Mouse (Mus musculus) hindbrain, embryonic 11.5 days (tissue): ENCODE measurements around the gene Cacng4. TPM values are rescaled to one million over a fixed set of nuclear protein-coding genes. Genes with fewer than 3 reads are reported as not detected.
A peak's percentile ranks its signal among the peaks of the same experiment; 100 is the strongest.

Experiments used
- ATAC-seq: fragments of 200-750 bp; cut with Nextera tagmentation; 2 replicates; pipeline ENCODE4 v1.8.0; 2017; ENCODE audit warnings: mild to moderate bottlenecking, moderate TSS enrichment, moderate library complexity; ENCODE audit not compliant: low FRiP score
- DNase-seq: peaks from one replicate; pipeline ENCODE4 v3.0.0-alpha.2; 2015; ENCODE audit warnings: low spot score
- H3K27ac ChIP-seq: fragments of 300-500 bp; sonication (generic); 2 replicates; pipeline ENCODE4 v1.5.1; 2014; ENCODE audit warnings: mild to moderate bottlenecking, low read depth, low read length
- H3K27me3 ChIP-seq: fragments of 300-500 bp; sonication (generic); 2 replicates; pipeline ENCODE4 v1.6.1; 2014; ENCODE audit warnings: mild to moderate bottlenecking, low read length, moderate library complexity, mixed read lengths; ENCODE audit not compliant: control insufficient read depth, insufficient read depth
- H3K36me3 ChIP-seq: fragments of 300-500 bp; sonication (generic); 2 replicates; pipeline ENCODE4 v1.6.1; 2014; ENCODE audit warnings: mild to moderate bottlenecking, low read length, moderate library complexity, mixed read lengths; ENCODE audit not compliant: control insufficient read depth, insufficient read depth
- H3K4me1 ChIP-seq: fragments of 300-500 bp; sonication (generic); replicated peaks from 2 replicates; pipeline ENCODE4 v1.6.1; 2014; ENCODE audit warnings: low read length, mixed read lengths; ENCODE audit not compliant: control insufficient read depth, insufficient read depth
- H3K4me2 ChIP-seq: fragments of 300-500 bp; sonication (generic); replicated peaks from 2 replicates; pipeline ENCODE4 v1.6.1; 2014; ENCODE audit warnings: mild to moderate bottlenecking, low read depth, low read length
- H3K4me3 ChIP-seq: fragments of 300-500 bp; sonication (generic); 2 replicates; pipeline ENCODE4 v1.5.1; 2014; ENCODE audit warnings: low read depth, low read length
- H3K9ac ChIP-seq: fragments of 300-500 bp; sonication (generic); 2 replicates; pipeline ENCODE4 v1.6.1; 2014; ENCODE audit warnings: low read depth, low read length
- H3K9me3 ChIP-seq: fragments of 300-500 bp; sonication (generic); 2 replicates; pipeline ENCODE4 v1.6.1; 2016; ENCODE audit warnings: low read length; ENCODE audit not compliant: control insufficient read depth
- WGBS: fragments of 180-500 bp; shearing (Covaris S2); extraction: QIAGEN DNeasy Blood & Tissue Kit; methylation state at CpG from one replicate; pipeline ENCODE4 v1.1.7; 2014; 5-methylcytosine and 5-hydroxymethylcytosine counted together
- polyA plus RNA-seq: library from polyadenylated mRNA; unstranded; fragments of >200 nt; fragmentation: Nextera tagmentation; extraction: Ambion mirVana; gene quantifications from 2 replicates; pipeline ENCODE4 v1.2.1, GENCODE M21; 2014

Gene Cacng4
- polyA plus RNA-seq, 1 experiment from 2014 or later, result 30.7 TPM

GRCm38 (mm10) chr11:107699967-107700366 is 94.4 kb downstream of the Cacng4 start:
- Histone ChIP-seq H3K27ac (no peak overlapping the region), H3K9me3 (no peaks in the 10 kb centered on the region), H3K4me3 (no peak overlapping the region), H3K36me3 (no peaks in the 10 kb centered on the region), H3K27me3 (no peaks in the 10 kb centered on the region), H3K9ac (no peak overlapping the region), H3K4me2 (no peak overlapping the region), H3K4me1 (0 out of 2 replicates have a peak, but pooled peaks cover 3% of the 10 kb centered on the region)
- 87% methylated on average over 4 of the region's 4 CpGs for WGBS
- no peak for ATAC-seq
- DNase-seq, result no peak

- Histone ChIP-seq H3K4me1 (no peaks in the 10 kb centered on the region), H3K27me3 (no peaks in the 10 kb centered on the region), H3K9ac (no peak overlapping the region), H3K4me3 (no peak overlapping the region), H3K9me3 (no peaks in the 10 kb centered on the region), H3K36me3 (no peaks in the 10 kb centered on the region), H3K4me2 (no peak overlapping the region), H3K27ac (no peak overlapping the region)
- ATAC-seq (no peak), DNase-seq (no peak)
- WGBS, result 81% methylated on average over 6 of the region's 6 CpGs
Observed at GRCm38 (mm10) chr11:107693338-107693737, 101.0 kb downstream of the Cacng4 start.

- DNase-seq (no peak), ATAC-seq (no peak)
- H3K36me3 ChIP-seq, result peaks cover 1% of the 10 kb centered on the region; the same call in 1 of the 2 replicates
- no peak overlapping the region for H3K4me2 ChIP-seq
- no peak overlapping the region for H3K27ac ChIP-seq
- no peak overlapping the region for H3K4me3 ChIP-seq
- H3K4me1 ChIP-seq, result no peaks in the 10 kb centered on the region
- no peaks in the 10 kb centered on the region for H3K27me3 ChIP-seq
- no peak overlapping the region for H3K9ac ChIP-seq
- H3K9me3 ChIP-seq, result no peaks in the 10 kb centered on the region
- WGBS, result 91% methylated on average over 8 of the region's 8 CpGs
Observed at GRCm38 (mm10) chr11:107691569-107691968, 102.8 kb downstream of the Cacng4 start.

- ATAC-seq (no peak), DNase-seq (no peak)
- Histone ChIP-seq H3K9me3 (no peaks in the 10 kb centered on the region), H3K27ac (no peak overlapping the region), H3K4me2 (no peak overlapping the region), H3K27me3 (no peaks in the 10 kb centered on the region), H3K36me3 (peaks cover 7% of the 10 kb centered on the region; the same call in 1 of the 2 replicates), H3K4me1 (peaks cover 7% of the 10 kb centered on the region; the same call in 1 of the 2 replicates), H3K4me3 (no peak overlapping the region), H3K9ac (no peak overlapping the region)
- WGBS, result 97% methylated on average over 10 of the region's 10 CpGs
Observed at GRCm38 (mm10) chr11:107688480-107688879, 105.9 kb downstream of the Cacng4 start.

GRCm38 (mm10) chr11:107686290-107686689 is 108.1 kb downstream of the Cacng4 start:
- peaks cover 9% of the 10 kb centered on the region; the same call in 1 of the 2 replicates for H3K36me3 ChIP-seq
- no peak overlapping the region for H3K9ac ChIP-seq
- WGBS, result 86% methylated on average over 20 of the region's 20 CpGs
- no peak overlapping the region for H3K27ac ChIP-seq
- H3K4me1 ChIP-seq, result peaks cover 13% of the 10 kb centered on the region
- no peaks in the 10 kb centered on the region for H3K27me3 ChIP-seq
- no peak overlapping the region for H3K4me3 ChIP-seq
- ATAC-seq (no peak), DNase-seq (no peak)
- no peaks in the 10 kb centered on the region for H3K9me3 ChIP-seq
- no peak overlapping the region for H3K4me2 ChIP-seq

GRCm38 (mm10) chr11:107683544-107684465 is 110.6 kb downstream of the Cacng4 start:
- H3K27ac ChIP-seq, result peak overlapping the region; percentile 51; the same call in 1 of the 2 replicates
- no peak for ATAC-seq
- WGBS, result 58% methylated on average over 19 of the region's 19 CpGs

GRCm38 (mm10) chr11:107682694-107683355 is 111.5 kb downstream of the Cacng4 start:
- ATAC-seq (peak; percentile 45; the same call in 1 of the 2 replicates), DNase-seq (peak; percentile 30)
- WGBS, result 35% methylated on average over 9 of the region's 9 CpGs
- Histone ChIP-seq H3K27me3 (no peaks in the 10 kb centered on the region), H3K4me1 (peaks cover 13% of the 10 kb centered on the region), H3K4me3 (no peak overlapping the region), H3K36me3 (peaks cover 9% of the 10 kb centered on the region; the same call in 1 of the 2 replicates), H3K4me2 (no peak overlapping the region), H3K27ac (peak overlapping the region; percentile 51; the same call in 1 of the 2 replicates), H3K9me3 (no peaks in the 10 kb centered on the region), H3K9ac (no peak overlapping the region)

More at GRCm38 (mm10) chr11:107683544-107684465, 110.6 kb downstream of the Cacng4 start:
- no peak overlapping the region for H3K9ac ChIP-seq
- H3K27me3 ChIP-seq, result no peaks in the 10 kb centered on the region
- H3K4me1 ChIP-seq, result peaks cover 13% of the 10 kb centered on the region
- H3K4me2 ChIP-seq, result no peak overlapping the region
- H3K4me3 ChIP-seq, result no peak overlapping the region
- DNase-seq, result peak; percentile 23
- peaks cover 9% of the 10 kb centered on the region; the same call in 1 of the 2 replicates for H3K36me3 ChIP-seq
- H3K9me3 ChIP-seq, result no peaks in the 10 kb centered on the region
